Mouse (Mus musculus) MEL (cell line): ENCODE data around the gene Gcnt4. TPM values are rescaled to one million over a fixed set of nuclear protein-coding genes. Genes with fewer than 3 reads are reported as not detected.

ENCODE experiments used
- DNase-seq: peaks from one replicate; pipeline ENCODE4 v3.0.0; 2011; ENCODE audit warnings: low read depth, low spot score
- H3K27ac ChIP-seq: 2 replicates; pipeline ENCODE4 v1.5.1; 2012; ENCODE audit warnings: low read depth, mild to moderate bottlenecking, control low read depth, low read length, moderate library complexity; ENCODE audit not compliant: control insufficient read depth
- H3K27me3 ChIP-seq, 2 experiments: fragments of 150-350 bp in 1 of 2; sonication (generic) in 1 of 2; 2 replicates each; pipeline ENCODE4 v1.6.1; 2012; ENCODE audit warnings: low read length in 2 of 2, mild to moderate bottlenecking in 2 of 2, improper control_type of control experiment in 1 of 2, moderate library complexity in 1 of 2; ENCODE audit not compliant: insufficient read depth in 2 of 2, control insufficient read depth in 1 of 2
- H3K36me3 ChIP-seq, 2 experiments: 2 replicates each; pipeline ENCODE4 v1.6.1; 2012 to 2014; ENCODE audit warnings: low read length in 2 of 2, improper control_type of control experiment in 1 of 2, inconsistent platforms in 1 of 2, mild to moderate bottlenecking in 1 of 2; ENCODE audit not compliant: insufficient read depth in 2 of 2, control insufficient read depth in 1 of 2
- H3K4me1 ChIP-seq, 2 experiments: fragments of 150-350 bp in 1 of 2; sonication (generic) in 1 of 2; 2 replicates each; pipeline ENCODE4 v1.6.1; 2012; ENCODE audit warnings: low read length in 2 of 2, improper control_type of control experiment in 1 of 2, mild to moderate bottlenecking in 1 of 2; ENCODE audit not compliant: insufficient read depth in 2 of 2, control insufficient read depth in 1 of 2
- H3K4me3 ChIP-seq, 2 experiments: fragments of 150-350 bp in 1 of 2; sonication (generic) in 1 of 2; 2 replicates each; pipeline ENCODE4 v1.5.1; 2012; ENCODE audit warnings: low read depth in 2 of 2, low read length in 2 of 2, mild to moderate bottlenecking in 2 of 2, moderate library complexity in 2 of 2, control low read depth in 1 of 2, improper control_type of control experiment in 1 of 2; ENCODE audit not compliant: control insufficient read depth in 1 of 2, insufficient read depth in 1 of 2
- H3K79me2 ChIP-seq: 2 replicates; pipeline ENCODE4 v1.6.1; 2012; ENCODE audit warnings: mild to moderate bottlenecking, low read length, moderate library complexity; ENCODE audit not compliant: control insufficient read depth, poor library complexity, insufficient read depth
- H3K9ac ChIP-seq: 2 replicates; pipeline ENCODE4 v1.6.1; 2012; ENCODE audit warnings: low read depth, mild to moderate bottlenecking, control low read depth, low read length, moderate library complexity; ENCODE audit not compliant: control insufficient read depth, poor library complexity, severe bottlenecking
- H3K9me3 ChIP-seq: fragments of 150-350 bp; sonication (generic); replicated peaks from 2 replicates; pipeline ENCODE4 v1.6.1; 2012; ENCODE audit warnings: mild to moderate bottlenecking, low read length, improper control_type of control experiment, moderate library complexity; ENCODE audit not compliant: insufficient read depth
- BHLHE40 ChIP-seq: IDR thresholded peaks from 2 replicates; pipeline ENCODE4 v1.6.1; 2012; ENCODE audit warnings: low read depth, mild to moderate bottlenecking, inconsistent platforms, low read length, improper control_type of control experiment, borderline replicate concordance
- CTCF ChIP-seq, 3 experiments: IDR thresholded peaks in 2 of 3; conservative IDR thresholded peaks in 1 of 3; 2 replicates each; pipeline ENCODE4 v1.5.1; 2011 to 2012; ENCODE audit warnings: low read length in 3 of 3, low read depth in 2 of 3, mild to moderate bottlenecking in 2 of 3, improper control_type of control experiment in 1 of 3, inconsistent platforms in 1 of 3, mixed read lengths in 1 of 3, moderate library complexity in 1 of 3; ENCODE audit not compliant: control insufficient read depth in 1 of 3, insufficient read depth in 1 of 3, poor library complexity in 1 of 3, severe bottlenecking in 1 of 3
- EP300 ChIP-seq, 2 experiments: IDR thresholded peaks; 2 replicates each; pipeline ENCODE4 v1.6.1; 2011; ENCODE audit warnings: improper control_type of control experiment in 2 of 2, low read length in 2 of 2, low read depth in 1 of 2, mild to moderate bottlenecking in 1 of 2
- GABPA ChIP-seq: IDR thresholded peaks from 2 replicates; pipeline ENCODE4 v1.6.1; 2012; ENCODE audit warnings: low read depth, mild to moderate bottlenecking, inconsistent platforms, low read length, improper control_type of control experiment, moderate library complexity
- GATA1 ChIP-seq: IDR thresholded peaks from 2 replicates; pipeline ENCODE4 v1.6.1; 2011; ENCODE audit warnings: low read depth, low read length, improper control_type of control experiment
- HCFC1 ChIP-seq: IDR thresholded peaks from 2 replicates; pipeline ENCODE4 v1.6.1; 2012; ENCODE audit warnings: low read depth, mild to moderate bottlenecking, inconsistent platforms, low read length, improper control_type of control experiment, moderate library complexity
- MAFK ChIP-seq: IDR thresholded peaks from 2 replicates; pipeline ENCODE4 v1.6.1; 2011; ENCODE audit warnings: low read depth, mild to moderate bottlenecking, low read length, improper control_type of control experiment, borderline replicate concordance
- MAX ChIP-seq: IDR thresholded peaks from 2 replicates; pipeline ENCODE4 v1.6.1; 2011; ENCODE audit warnings: low read length, improper control_type of control experiment
- MEF2A ChIP-seq: IDR thresholded peaks from 2 replicates; pipeline ENCODE4 v1.6.1; 2014; ENCODE audit warnings: low read depth, mild to moderate bottlenecking, inconsistent platforms, low read length, improper control_type of control experiment; ENCODE audit not compliant: poor library complexity, insufficient replicate concordance, severe bottlenecking; ENCODE audit errors: extremely low read depth
- MXI1 ChIP-seq: IDR thresholded peaks from 2 replicates; pipeline ENCODE4 v1.6.1; 2011; ENCODE audit warnings: mild to moderate bottlenecking, low read depth, low read length, improper control_type of control experiment
- MYC ChIP-seq: IDR thresholded peaks from 2 replicates; pipeline ENCODE4 v1.6.1; 2011; ENCODE audit warnings: low read depth, mild to moderate bottlenecking, low read length, improper control_type of control experiment, moderate library complexity
- NELFE ChIP-seq: IDR thresholded peaks from 2 replicates; pipeline ENCODE4 v1.6.1; 2011; ENCODE audit warnings: low read depth, low read length, improper control_type of control experiment
- NRF1 ChIP-seq: IDR thresholded peaks from 2 replicates; pipeline ENCODE4 v1.6.1; 2014; ENCODE audit warnings: low read depth, mild to moderate bottlenecking, inconsistent platforms, low read length, improper control_type of control experiment, moderate library complexity; ENCODE audit not compliant: poor library complexity, insufficient read depth, severe bottlenecking
- POLR2AphosphoS5 ChIP-seq: IDR thresholded peaks from 2 replicates; pipeline ENCODE4 v1.6.1; 2012; ENCODE audit warnings: low read depth, borderline replicate concordance, mild to moderate bottlenecking, inconsistent platforms, low read length, moderate library complexity, mixed read lengths
- SMC3 ChIP-seq: IDR thresholded peaks from 2 replicates; pipeline ENCODE4 v1.6.1; 2011; ENCODE audit warnings: low read depth, low read length, improper control_type of control experiment
- TBP ChIP-seq: IDR thresholded peaks from 2 replicates; pipeline ENCODE4 v1.8.0; 2011; ENCODE audit warnings: low read depth, low read length, improper control_type of control experiment
- UBTF ChIP-seq: IDR thresholded peaks from 2 replicates; pipeline ENCODE4 v1.6.1; 2012; ENCODE audit warnings: low read depth, mild to moderate bottlenecking, inconsistent platforms, low read length, improper control_type of control experiment, moderate library complexity, borderline replicate concordance; ENCODE audit not compliant: insufficient read depth
- USF2 ChIP-seq, 2 experiments: IDR thresholded peaks; 2 replicates each; pipeline ENCODE4 v1.6.1; 2011 to 2012; ENCODE audit warnings: improper control_type of control experiment in 2 of 2, low read length in 2 of 2, borderline replicate concordance in 1 of 2, inconsistent platforms in 1 of 2, low read depth in 1 of 2, mild to moderate bottlenecking in 1 of 2; ENCODE audit not compliant: insufficient read depth in 1 of 2
- ZKSCAN1 ChIP-seq: IDR thresholded peaks from 2 replicates; pipeline ENCODE4 v1.6.1; 2012; ENCODE audit warnings: low read depth, mild to moderate bottlenecking, inconsistent platforms, low read length, improper control_type of control experiment, moderate library complexity
- ZMIZ1 ChIP-seq: IDR thresholded peaks from 2 replicates; pipeline ENCODE4 v1.6.1; 2012; ENCODE audit warnings: low read depth, mild to moderate bottlenecking, inconsistent platforms, low read length, improper control_type of control experiment, moderate library complexity
- polyA plus RNA-seq, 2 experiments: library from polyadenylated mRNA; stranded (reverse) in 1 of 2; unstranded in 1 of 2; fragments of >175 nt in 1 of 2; fragments of >200 nt in 1 of 2; gene quantifications; 2 replicates each; pipeline versions ENCODE4 v1.2.1 to v1.2.4; 2012; ENCODE audit warnings: low replicate concordance in 2 of 2, low read depth in 1 of 2; ENCODE audit not compliant: insufficient read length in 2 of 2, insufficient read depth in 1 of 2, missing spikeins in 1 of 2
- total RNA-seq: library from RNA; depleted of rRNA; stranded (reverse); fragments of 300-350 nt; gene quantifications from 2 replicates; pipeline ENCODE4 v1.2.3, GENCODE M21; 2012

Gcnt4 gene
- total and polyA plus RNA-seq, 3 experiments, result not detected

DNA sequence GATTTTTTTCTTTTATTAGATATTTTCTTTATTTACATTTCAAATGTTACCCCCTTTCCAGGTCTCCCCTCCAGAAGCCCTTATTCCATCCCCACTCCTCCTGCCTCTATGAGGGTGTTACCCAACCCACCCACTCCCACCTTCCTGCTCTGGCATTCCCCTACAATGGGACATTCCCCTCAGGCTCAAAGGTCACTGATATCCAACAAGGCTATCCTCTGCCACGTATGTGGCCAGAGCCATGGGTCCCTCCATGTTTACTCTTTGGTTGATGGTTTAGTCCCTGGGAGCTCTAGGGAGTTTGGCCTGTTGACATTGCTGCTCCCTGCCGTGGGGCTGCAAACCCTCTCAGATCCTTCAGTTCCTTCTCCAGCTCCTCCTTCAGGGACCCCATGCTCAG lies 34.5 kb upstream of the Gcnt4 start:
- Histone ChIP-seq H3K4me1 (no peaks in the 10 kb centered on the region), H3K9me3 (no peaks in the 10 kb centered on the region)
- TF ChIP-seq EP300 (IDR thresholded peaks at IDR 0.05; ENCODE audit: low read depth in 1 of 2, low read length in 2 of 2) (no peak), CTCF (IDR thresholded peaks at IDR 0.05 in 2 of 3, conservative IDR thresholded peaks at IDR 0.05 in 1 of 3; ENCODE audit: control insufficient read depth in 1 of 3, insufficient read depth in 1 of 3, low read depth in 2 of 3, low read length in 3 of 3, poor library complexity in 1 of 3, severe bottlenecking in 1 of 3) (no peak), MAFK (no peak), HCFC1 (no peak), UBTF (no peak), NRF1 (no peak), MAX (no peak), USF2 (IDR thresholded peaks at IDR 0.05; ENCODE audit: borderline replicate concordance in 1 of 2, insufficient read depth in 1 of 2, low read depth in 1 of 2, low read length in 2 of 2) (no peak), NELFE (no peak), MXI1 (no peak), MYC (no peak), GATA1 (no peak), MEF2A (no peak), TBP (no peak), SMC3 (no peak), BHLHE40 (no peak), ZMIZ1 (no peak), POLR2AphosphoS5 (no peak)
- TF ChIP-seq, all 39 proteins: peak for 0
- no peak for DNase-seq
- H3K4me3 ChIP-seq, result no peak overlapping the region
- H3K27me3 ChIP-seq, result peaks cover 0 to 2% of the 10 kb centered on the region in 2 experiments; a peak in 1 of 4 replicates
- H3K9ac ChIP-seq, result no peak overlapping the region
- H3K36me3 ChIP-seq, result no peaks in the 10 kb centered on the region
- H3K27ac ChIP-seq, result no peak overlapping the region
- H3K79me2 ChIP-seq, result no peaks in the 10 kb centered on the region

DNA sequence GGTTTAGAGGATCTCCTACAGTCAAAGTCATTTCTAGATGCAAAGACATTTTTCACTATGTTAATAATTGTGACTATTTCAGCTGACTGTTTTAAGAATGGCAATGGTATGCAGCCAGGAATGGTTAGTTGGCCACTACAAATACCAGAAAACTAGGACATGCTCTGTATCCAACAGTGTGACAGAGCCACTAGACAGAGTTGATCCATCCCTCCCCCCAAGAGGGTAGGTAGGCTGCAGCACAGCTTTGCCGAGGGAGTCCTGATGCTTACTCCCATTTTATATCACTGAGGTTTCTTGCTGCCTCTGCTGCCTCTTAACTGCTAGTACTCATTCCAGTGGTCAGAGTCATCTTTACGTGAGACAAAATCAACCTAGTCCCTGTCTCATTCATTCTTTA lies 29.3 kb upstream of the Gcnt4 start:
- DNase-seq, result no peak
- no peaks in the 10 kb centered on the region for H3K9me3 ChIP-seq
- TF ChIP-seq GABPA (no peak), POLR2AphosphoS5 (no peak), ZKSCAN1 (no peak)

More for the DNA sequence above, 29.3 kb upstream of the Gcnt4 start:
- Histone ChIP-seq H3K36me3 (no peaks in the 10 kb centered on the region), H3K79me2 (no peaks in the 10 kb centered on the region), H3K4me3 (no peak overlapping the region), H3K9ac (no peak overlapping the region), H3K27me3 (no peaks in the 10 kb centered on the region; a peak in 1 of 4 replicates), H3K27ac (no peak overlapping the region), H3K4me1 (no peaks in the 10 kb centered on the region)
